In the genomic region with DNA sequence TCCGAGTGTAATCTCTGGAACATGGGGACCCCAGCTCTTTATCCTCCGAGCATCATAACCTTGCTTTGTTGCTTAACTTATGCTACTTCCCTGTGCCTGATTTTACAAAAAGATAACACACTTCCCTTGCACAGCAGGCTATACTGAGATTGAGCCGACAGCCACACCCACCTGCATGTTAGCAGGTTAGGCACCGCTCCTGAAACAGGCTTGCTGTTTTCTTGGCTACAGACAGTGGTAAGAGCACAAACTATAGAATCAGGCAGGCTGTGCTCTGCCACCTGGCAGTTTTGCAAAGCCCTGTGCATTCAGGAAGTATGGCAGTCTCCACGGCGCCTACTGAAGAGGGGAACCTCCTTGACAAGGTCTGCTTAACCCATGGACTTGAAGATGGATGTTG, we compare ENCODE assay signal across 22 mouse cellular contexts.
DNase-seq lines count a peak whose midpoint lies in the region; ATAC-seq and TF ChIP-seq lines count a peak whose summit lies in the region.
"Had no signal": no experiment of that assay in that cellular context is flagged by ENCODE, and none has a peak within 500 bp of the region (broad histone marks: within the 10 kb centered on the region; RNA-seq: fewer than 3 reads in every experiment).

No protein-coding gene starts in this region.

- no peaks in the 10 kb centered on the region for H3K4me1 ChIP-seq in heart, adult 2 months (ENCODE audit: control insufficient read depth, insufficient read depth, low read length)

- no peaks in the 10 kb centered on the region for H3K79me2 ChIP-seq in heart, adult 2 months (replicated peaks; ENCODE audit: control insufficient read depth, insufficient read depth, low read length)

- H3K27me3 ChIP-seq in heart, adult 2 months (ENCODE audit: control insufficient read depth, insufficient read depth, low read length), result no peaks in the 10 kb centered on the region
- H3K27me3 ChIP-seq: Patski had no signal

- intact Hi-C loops in heart, adult 2 months (cut with DNase I), result no loop called here

- no peak for TF ChIP-seq POLR2A in heart, adult 2 months (IDR thresholded peaks at IDR 0.05; ENCODE audit: insufficient read depth, low read depth, low read length)

- no peak overlapping the region for H3K9ac ChIP-seq in heart, adult 2 months (ENCODE audit: low read depth, low read length)

- 71% methylated on average over 6 of the region's 6 CpGs for WGBS in heart, adult 2 months

- no peak for TF ChIP-seq CTCF in heart, adult 2 months (IDR thresholded peaks at IDR 0.05)

- H3K4me3 ChIP-seq in heart, adult 2 months, result no peak overlapping the region

- H3K27ac ChIP-seq in heart, adult 2 months, result no peak overlapping the region

- H3K36me3 ChIP-seq in heart, adult 2 months (ENCODE audit: control insufficient read depth, insufficient read depth, low read length), result no peaks in the 10 kb centered on the region
- H3K36me3 ChIP-seq: G1E had no signal

- DNase-seq in cerebellum, postnatal 10 days, result peak; percentile 22 to 48
- DNase-seq in cerebellum, postnatal 4 days (ENCODE audit: low spot score in 2 of 2), result no peak
- no peak for DNase-seq in frontal cortex, adult 2 months (ENCODE audit: extremely low spot score in 1 of 2, low spot score in 1 of 2)
- peak; percentile 76 for DNase-seq in heart, adult 11 months
- DNase-seq in heart, adult 2 months, result no peak
- DNase-seq in brain, adult 2 months (ENCODE audit: low read depth, low spot score), result peak; percentile 39
- no peak for DNase-seq in left cerebral cortex, adult 9 months (ENCODE audit: low spot score in 2 of 2)
- DNase-seq: adrenal gland, adult 2 months; adrenal gland, adult 8-10 months; adrenal gland, postnatal 10 days; adrenal gland, postnatal 14 days; adrenal gland, postnatal 25 days; adrenal gland, postnatal 36 days; B cell, adult 2 months; cerebellum, adult 11 months; cerebellum, adult 11-12 months; cerebellum, adult 18-20 months had no signal

- ATAC-seq in frontal cortex, adult (ENCODE audit: low TSS enrichment), result peak; percentile 79
- ATAC-seq: activated CD4-positive, CD25-positive, alpha-beta regulatory T cell, adult 4 months; CD4-positive, CD25-positive, alpha-beta regulatory T cell, adult 4 months; Patski had no signal

- TF ChIP-seq EP300 in heart, adult 2 months (IDR thresholded peaks at IDR 0.05; ENCODE audit: insufficient read depth, low read depth, low read length), result no peak

Comparison
In these comparisons a context has a peak if more than half of its experiments do, and no peak if none do; other contexts are left out.
1. DNase-seq: peak in cerebellum, postnatal 10 days (2 of 2), heart, adult 11 months (single experiment) and brain, adult 2 months (single experiment); none in cerebellum, postnatal 4 days (0 of 2), frontal cortex, adult 2 months (0 of 2), heart, adult 2 months (0 of 2) and left cerebral cortex, adult 9 months (0 of 2).